Mouse (Mus musculus): ENCODE measurements at regions not wholly inside any gene's neighbourhood (a gene's known extent, or its start where the extent isn't known, plus 50 kb on each side); places are given as distances from the start of the nearest gene placed in this dataset.
A peak's percentile ranks its signal among the peaks of the same experiment; 100 is the strongest.

- no peak for DNase-seq (ENCODE audit: low spot score in 2 of 2)
These were observed 156.3 kb downstream of the Grm4 start for GRCm38 (mm10) chr17:27364899-27365298.

GRCm38 (mm10) chr17:27364338-27364737 is 156.9 kb downstream of the Grm4 start:
- no peak for DNase-seq (ENCODE audit: low spot score in 2 of 2)

GRCm38 (mm10) chr17:27363911-27364310 is 157.3 kb downstream of the Grm4 start:
- DNase-seq (ENCODE audit: low spot score in 2 of 2): no peak

- DNase-seq (ENCODE audit: low spot score in 2 of 2): peak in 1 of 2 experiments; percentile 12
These were observed 158.0 kb upstream of the Lemd2 start for GRCm38 (mm10) chr17:27362221-27362620.

DNA sequence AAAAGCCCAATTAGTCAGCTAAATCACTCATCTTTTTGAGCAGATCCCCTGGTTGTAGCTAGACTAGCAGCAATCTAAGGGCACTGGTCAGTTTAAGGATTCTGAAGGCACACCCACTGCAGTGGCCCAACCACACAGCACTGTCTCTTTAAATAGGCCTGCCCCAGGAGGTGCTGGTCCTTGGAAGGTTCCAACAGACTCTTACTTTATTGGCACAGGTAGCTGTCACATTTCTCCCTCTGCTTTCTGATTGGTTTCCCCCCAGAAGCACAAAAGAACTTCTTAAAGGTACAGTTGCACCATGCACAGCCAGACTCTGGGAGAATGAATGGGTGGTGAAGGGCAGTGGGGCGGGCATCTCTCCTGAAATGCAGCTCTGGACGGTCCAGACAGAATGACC is 157.1 kb upstream of the Lemd2 start:
- DNase-seq (ENCODE audit: low spot score in 2 of 2): peak; percentile 26 to 32

DNA sequence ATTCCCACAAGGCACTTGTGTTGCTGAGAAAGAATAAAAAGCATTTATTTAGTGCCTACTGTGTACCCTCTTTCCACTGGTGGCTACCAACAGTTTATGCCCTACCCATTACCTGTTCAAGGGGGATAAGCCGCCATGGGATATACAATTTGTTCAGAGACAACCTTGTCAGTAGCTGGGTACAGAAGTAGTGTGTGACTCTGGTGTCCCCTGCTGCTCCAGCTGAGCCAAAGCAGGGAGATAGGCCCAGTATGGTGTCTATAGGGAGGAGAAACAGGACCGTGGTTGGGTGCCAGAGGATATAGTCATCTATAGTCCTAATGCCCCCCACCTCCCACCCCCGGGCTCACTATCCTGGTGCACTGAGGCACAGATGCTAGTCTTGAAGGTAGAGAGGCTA is 152.6 kb upstream of the Lemd2 start:
- no peak for DNase-seq (ENCODE audit: low spot score in 2 of 2)

- no peak for DNase-seq (ENCODE audit: low spot score in 2 of 2)
These were observed 151.4 kb upstream of the Lemd2 start for GRCm38 (mm10) chr17:27355717-27356116.

- no peak for DNase-seq (ENCODE audit: low spot score in 2 of 2)
These were observed 150.8 kb upstream of the Lemd2 start for GRCm38 (mm10) chr17:27355056-27355455.

- no peak for DNase-seq (ENCODE audit: low spot score in 2 of 2)
These were observed 145.6 kb upstream of the Lemd2 start for GRCm38 (mm10) chr17:27349911-27350310.

DNA sequence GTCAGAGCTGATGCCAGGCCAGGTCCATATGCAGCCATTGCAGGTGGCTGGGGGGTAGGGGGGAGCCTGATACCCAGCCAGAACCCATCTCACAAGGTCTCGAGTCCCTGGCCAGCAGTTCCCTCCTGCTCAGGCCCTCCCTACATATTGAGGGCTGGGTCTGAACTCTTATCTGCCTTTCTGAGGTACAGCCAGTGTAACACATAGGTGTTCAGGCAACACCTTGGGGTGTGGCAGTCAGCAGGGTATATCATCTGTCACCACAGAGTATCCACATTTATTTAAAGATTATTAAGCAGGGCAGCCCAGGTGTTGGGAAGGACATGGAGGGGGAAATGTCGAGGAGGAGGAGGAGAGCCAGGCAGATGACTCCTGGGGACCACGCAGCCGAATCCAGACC is 145.2 kb upstream of the Lemd2 start:
- DNase-seq (ENCODE audit: low spot score in 2 of 2): no peak

DNA sequence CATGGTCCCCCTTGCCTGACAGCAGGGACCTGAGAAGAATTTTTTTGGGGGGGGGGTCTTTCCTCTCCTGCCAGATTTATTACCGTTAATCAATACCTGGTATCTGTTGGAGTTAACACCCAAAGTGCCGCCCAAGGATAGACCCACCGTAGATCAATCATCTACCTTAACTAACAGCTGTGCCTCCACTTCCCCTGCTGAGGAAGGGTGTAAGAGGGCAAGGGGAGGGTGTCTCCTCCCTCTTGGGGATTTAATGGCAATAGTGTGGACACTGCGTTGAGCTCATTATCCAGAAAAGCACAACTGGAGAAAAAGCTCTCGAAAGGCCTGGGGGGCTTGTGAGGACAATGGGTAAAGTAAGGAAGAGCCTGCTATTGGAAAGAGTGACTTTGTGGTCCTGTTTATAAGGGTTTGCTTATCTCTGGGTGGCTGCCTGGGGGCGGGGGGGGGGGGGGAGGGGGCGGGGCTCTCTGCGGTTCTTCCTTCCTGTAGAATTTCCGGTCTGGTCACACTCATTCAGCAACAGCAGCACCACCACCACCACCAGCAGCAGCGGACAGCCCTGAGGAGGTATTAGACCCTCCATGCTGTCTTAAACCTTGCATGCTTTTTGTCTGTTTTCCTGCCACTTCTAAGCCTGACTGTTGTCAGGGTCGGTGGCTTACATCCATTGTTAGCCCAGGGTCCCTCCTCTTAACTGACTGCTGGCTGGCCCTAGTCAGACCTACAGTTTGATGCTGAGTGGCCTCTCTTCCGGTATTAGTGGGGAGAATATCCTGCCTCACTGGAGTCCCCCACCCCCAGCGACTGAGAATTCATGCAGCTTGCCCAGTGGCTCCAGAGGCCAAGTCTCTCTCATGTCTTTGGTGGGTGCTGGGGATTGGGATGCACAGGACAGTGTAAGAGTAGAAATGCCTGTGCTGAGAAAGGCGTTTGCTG is 138.0 kb upstream of the Lemd2 start:
- DNase-seq (ENCODE audit: low spot score in 2 of 2): no peak

DNA sequence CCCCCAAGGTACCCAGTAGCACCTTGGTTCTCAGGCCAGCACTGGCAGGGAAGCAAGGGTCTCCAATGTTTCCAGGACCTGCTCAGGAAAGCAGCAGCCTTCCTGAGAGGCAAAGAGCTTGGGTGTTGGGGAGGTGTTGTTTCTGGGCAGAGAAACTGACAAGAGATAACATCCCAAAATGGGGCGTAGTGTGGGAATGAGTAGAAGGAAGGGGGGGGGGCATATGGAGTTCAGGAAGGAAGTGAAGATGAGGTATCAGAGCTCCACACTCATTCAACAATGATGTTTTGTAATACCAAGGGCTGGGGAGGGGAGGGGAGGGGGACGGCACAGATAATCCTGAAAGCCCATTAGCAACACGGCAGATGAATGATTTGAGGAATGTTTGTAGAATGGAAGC is 135.6 kb upstream of the Lemd2 start:
- no peak for DNase-seq (ENCODE audit: low spot score in 2 of 2)

DNA sequence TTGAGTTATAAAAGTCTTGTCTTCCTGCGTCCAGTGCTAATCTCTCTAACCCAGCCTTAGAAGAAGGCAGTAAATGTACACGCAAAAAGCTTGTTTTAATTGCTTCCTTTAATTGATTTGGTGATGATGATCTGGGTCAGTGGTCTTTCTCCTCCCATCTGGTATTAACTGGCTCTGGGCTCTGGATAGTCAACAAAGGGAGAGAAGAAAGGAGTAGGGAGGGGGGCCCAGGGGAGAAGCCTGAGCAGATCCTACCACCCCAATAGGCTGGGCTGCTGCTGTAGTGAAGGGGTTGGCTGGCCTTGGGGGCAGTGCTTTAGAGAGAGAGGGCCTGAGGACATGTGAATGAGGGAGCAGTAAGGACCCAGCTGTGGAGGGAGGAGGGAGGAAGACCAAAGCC is 135.0 kb upstream of the Lemd2 start:
- DNase-seq (ENCODE audit: low spot score in 2 of 2): no peak

- no peak for DNase-seq (ENCODE audit: low spot score in 2 of 2)
These were observed 131.4 kb upstream of the Lemd2 start for GRCm38 (mm10) chr17:27335621-27336020.

DNA sequence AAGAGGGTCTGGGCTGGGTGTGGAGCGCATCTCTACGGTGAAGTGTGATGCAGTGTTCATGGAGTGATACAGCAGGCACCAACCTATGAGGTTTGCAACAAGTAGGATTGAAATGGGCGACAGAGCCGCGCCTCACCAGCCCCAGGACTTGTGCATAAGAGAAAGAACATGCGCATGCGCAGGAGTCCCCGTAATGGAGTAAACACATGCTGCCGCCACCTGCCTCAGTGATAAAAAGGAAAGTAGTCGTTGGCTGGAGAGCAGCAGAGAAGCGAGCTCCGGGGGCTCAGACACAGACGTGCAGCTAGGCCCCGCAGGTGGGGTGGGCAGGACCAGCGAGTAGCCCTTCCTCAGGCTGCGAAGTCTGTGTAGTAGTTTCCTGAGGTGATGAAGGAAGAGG is 129.3 kb upstream of the Lemd2 start:
- DNase-seq (ENCODE audit: low spot score in 2 of 2): no peak

DNA sequence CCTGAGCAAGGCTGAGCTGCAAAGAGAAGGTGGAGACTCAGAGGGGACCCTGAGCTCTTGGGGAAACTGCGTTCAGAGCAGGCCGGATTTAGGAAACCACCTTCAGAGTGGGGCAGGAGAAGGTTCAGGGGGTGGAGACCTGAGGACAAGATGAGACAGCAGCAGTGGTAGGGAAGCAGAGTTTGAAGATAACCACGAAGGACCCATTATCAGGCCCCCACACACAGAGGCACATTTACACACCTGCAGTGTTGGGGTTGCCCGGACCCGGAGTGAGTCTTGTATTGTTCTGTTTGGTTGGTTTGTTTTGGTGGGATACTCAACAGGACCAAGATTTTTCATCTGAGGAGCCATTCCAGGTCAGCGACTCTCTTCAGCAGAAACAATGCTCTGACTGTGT is 128.9 kb upstream of the Lemd2 start:
- no peak for DNase-seq (ENCODE audit: low spot score in 2 of 2)

DNA sequence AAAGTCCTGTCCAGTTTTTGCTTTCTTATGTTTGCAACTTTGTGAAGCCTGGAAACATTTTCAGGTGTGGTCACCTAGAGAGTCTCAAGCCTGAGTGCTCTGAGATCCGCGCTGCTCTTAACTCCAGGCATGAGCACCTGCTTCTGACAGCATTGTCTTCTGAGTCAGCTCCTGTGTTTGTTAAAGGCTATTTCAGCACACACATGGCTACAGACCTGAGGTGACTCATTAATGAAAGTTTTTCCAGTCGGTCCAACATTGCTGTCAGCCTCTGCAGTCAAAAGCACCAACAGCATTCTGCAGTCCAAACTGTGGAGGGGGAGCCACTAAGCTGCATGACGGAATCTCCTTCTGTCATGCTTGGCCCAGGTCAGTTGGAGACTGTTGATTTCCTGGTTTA is 127.8 kb upstream of the Lemd2 start:
- no peak for DNase-seq (ENCODE audit: low spot score in 2 of 2)

DNA sequence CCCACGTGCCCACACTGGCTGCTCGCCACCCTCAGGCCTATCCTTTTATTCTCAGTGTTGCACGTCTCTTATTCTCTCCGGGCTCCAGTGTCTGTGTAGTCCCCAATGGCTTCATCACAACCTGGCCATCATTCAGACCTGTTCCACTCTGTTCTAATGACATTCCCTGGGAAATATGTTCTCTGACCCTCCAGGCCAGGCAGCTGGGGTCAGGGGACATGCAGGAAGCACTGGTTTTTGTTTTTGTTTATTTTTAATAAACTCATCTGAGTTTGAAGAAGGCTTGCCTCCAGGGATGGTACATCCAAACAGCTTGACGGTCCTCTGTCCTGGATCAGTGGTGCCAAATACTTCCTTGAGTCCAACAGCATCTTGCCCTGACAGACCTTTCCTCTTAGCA is 127.4 kb upstream of the Lemd2 start:
- no peak for DNase-seq (ENCODE audit: low spot score in 2 of 2)

GRCm38 (mm10) chr17:27329791-27330190 is 125.5 kb upstream of the Lemd2 start:
- no peak for DNase-seq (ENCODE audit: low spot score in 2 of 2)

DNA sequence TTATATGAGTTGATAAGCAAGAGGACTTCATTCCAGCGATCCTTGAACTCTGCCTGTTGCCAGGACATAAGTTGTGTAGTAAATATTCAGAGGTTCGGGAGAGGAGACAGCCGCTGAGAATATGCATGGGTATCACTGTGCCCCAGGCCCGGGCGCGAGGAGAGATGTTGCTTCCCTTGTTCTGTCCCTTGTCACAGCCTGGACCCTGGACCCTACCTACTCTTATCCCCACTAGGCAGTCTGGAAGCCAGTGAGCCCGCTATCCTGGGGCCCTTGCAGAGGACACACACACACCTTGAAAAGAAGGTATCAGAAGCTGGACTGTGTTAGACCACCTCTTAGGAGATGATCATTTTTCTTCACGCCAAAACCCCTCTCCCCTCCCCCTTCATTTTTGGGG is 124.9 kb upstream of the Lemd2 start:
- peak in 1 of 2 experiments; percentile 8 for DNase-seq (ENCODE audit: low spot score in 2 of 2)

- DNase-seq (ENCODE audit: low spot score in 2 of 2): peak; percentile 76 to 87
These were observed 120.8 kb upstream of the Lemd2 start for GRCm38 (mm10) chr17:27325002-27325460.

DNA sequence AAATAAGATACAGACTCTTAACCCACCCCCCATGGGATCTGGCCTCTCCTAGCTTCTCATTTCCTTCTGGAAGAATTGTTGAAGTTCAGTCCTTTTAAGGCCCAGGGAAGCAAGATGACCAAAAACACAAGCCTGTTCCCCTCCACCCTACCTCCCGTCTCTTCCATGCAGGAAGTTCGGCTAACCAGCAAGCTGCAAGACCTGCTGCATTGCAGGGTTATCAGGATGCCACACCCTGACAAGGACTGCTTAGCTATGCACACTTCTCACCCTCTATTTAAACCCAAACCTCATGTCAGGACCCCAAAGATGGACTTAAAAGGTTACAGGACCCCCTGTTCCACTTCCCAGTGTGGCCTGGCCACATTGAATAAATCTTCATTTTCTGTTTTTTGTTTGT is 119.2 kb upstream of the Lemd2 start:
- DNase-seq (ENCODE audit: low spot score in 2 of 2): no peak

DNA sequence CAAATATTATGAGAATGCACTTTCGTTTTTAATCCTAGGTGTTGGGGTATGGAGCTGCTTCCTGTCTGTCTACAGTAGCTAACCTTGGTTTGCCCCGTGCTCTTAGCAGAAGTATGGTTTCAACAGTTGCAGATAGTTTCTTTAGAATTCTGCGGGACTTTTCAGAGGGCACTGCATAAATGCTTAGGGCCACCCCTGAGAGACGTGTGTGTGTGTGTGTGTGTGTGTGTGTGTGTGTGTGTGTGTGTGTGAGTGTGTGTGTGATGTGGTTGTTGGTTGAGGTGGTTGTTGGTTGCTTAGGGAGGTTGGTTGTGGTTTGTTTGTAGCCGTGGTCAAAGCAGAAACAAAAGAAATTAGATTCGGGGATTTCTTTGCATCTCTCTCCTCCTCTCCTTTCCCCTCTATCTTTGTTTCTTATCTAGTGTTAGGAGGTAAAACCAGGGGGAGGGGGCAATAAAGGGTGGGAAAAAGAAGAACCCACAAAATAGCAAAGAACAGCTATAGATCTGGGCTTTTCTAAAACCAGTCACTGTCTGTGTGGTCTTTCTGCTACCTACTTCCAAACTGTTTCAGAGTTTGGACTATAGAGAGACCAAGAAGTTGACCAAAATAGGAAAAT is 118.7 kb upstream of the Lemd2 start:
- no peak for DNase-seq (ENCODE audit: low spot score in 2 of 2)

All from gastrocnemius, adult 8-10 months (tissue).